Mouse (Mus musculus): Measurements from ENCODE around the gene Usp30. TPM values are rescaled to one million over a fixed set of nuclear protein-coding genes. Genes with fewer than 3 reads are reported as not detected.

The Usp30 gene
- total and polyA plus RNA-seq, 2 experiments from 2014 or later, result 6.3 to 16.0 TPM

- DNase-seq (ENCODE audit: low spot score) (no peak), ATAC-seq (ENCODE audit: insufficient read depth, low read depth) (peak; percentile 51)
- Histone ChIP-seq H3K9ac (replicated peaks; ENCODE audit: low read depth, low read length) (no peak overlapping the region), H3K9me3 (replicated peaks; ENCODE audit: control insufficient read depth, low read length) (no peaks in the 10 kb centered on the region), H3K4me1 (ENCODE audit: control insufficient read depth, insufficient read depth) (peaks cover 4% of the 10 kb centered on the region; the same call in 1 of the 2 replicates), H3K4me3 (ENCODE audit: low read depth, low read length) (no peak overlapping the region), H3K27me3 (ENCODE audit: control insufficient read depth, insufficient read depth, low read length) (no peaks in the 10 kb centered on the region), H3K27ac (ENCODE audit: low read depth) (no peak overlapping the region), H3K4me2 (ENCODE audit: low read depth, low read length) (no peak overlapping the region), H3K36me3 (replicated peaks; ENCODE audit: control insufficient read depth, insufficient read depth, low read length) (no peaks in the 10 kb centered on the region)
- TF ChIP-seq CTCF (IDR thresholded peaks at IDR 0.05; ENCODE audit: low read depth) (no peak), EP300 (IDR thresholded peaks at IDR 0.05; ENCODE audit: low read depth) (no peak)
- 19% methylated on average over 15 of the region's 15 CpGs for WGBS
These were observed 23.8 kb upstream of the Usp30 start for GRCm38 (mm10) chr5:114041327-114041930.

DNA sequence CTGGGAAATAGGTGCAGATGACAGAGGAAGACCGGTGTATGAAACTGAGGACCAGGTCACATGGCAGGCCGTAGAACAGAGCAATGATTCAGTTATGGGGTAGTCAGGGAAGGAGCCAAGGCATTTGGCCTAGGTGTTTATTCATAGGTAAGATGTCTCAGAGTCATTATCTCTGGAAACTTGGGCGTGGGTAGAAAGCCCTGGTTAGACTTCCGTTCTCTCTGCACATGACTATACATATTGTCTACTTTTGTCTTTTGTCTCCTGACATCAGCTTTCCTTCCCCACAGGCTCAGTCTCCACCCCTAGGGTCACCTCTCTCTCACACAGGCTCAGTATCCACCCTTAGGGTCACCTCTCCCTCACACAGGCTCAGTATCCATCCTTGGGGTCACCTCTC lies 21.5 kb upstream of the Usp30 start:
- WGBS, result 71% methylated on average over 4 of the region's 4 CpGs
- Histone ChIP-seq H3K4me3 (ENCODE audit: low read depth, low read length) (no peak overlapping the region), H3K27me3 (ENCODE audit: control insufficient read depth, insufficient read depth, low read length) (no peaks in the 10 kb centered on the region), H3K4me1 (ENCODE audit: control insufficient read depth, insufficient read depth) (0 out of 2 replicates have a peak, but pooled peaks cover 4% of the 10 kb centered on the region), H3K9me3 (replicated peaks; ENCODE audit: control insufficient read depth, low read length) (no peaks in the 10 kb centered on the region), H3K9ac (replicated peaks; ENCODE audit: low read depth, low read length) (no peak overlapping the region), H3K36me3 (replicated peaks; ENCODE audit: control insufficient read depth, insufficient read depth, low read length) (no peaks in the 10 kb centered on the region), H3K4me2 (ENCODE audit: low read depth, low read length) (no peak overlapping the region), H3K27ac (ENCODE audit: low read depth) (no peak overlapping the region)
- TF ChIP-seq EP300 (IDR thresholded peaks at IDR 0.05; ENCODE audit: low read depth) (no peak), CTCF (IDR thresholded peaks at IDR 0.05; ENCODE audit: low read depth) (no peak)
- no peak for DNase-seq (ENCODE audit: low spot score)
- no peak for ATAC-seq (ENCODE audit: insufficient read depth, low read depth)

DNA sequence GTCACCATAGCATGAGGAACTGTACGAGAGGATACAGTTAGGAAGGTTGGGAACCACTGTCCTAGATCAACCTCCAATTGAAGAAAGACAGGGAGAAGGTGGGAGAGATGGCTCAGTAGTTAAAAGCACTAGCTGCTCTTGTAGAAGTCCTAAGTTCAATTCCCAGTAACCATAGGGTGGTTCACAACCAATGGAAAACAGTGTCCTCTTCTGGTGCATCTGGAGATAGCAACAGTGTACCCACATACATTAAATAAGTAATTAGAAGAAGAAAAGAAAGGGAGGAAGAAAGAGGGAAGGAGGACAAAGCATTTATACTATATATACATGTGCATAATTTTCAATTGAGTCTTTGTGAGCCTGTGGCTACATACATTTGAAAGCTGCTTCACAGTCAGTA lies 20.1 kb upstream of the Usp30 start:
- TF ChIP-seq CTCF (IDR thresholded peaks at IDR 0.05; ENCODE audit: low read depth), result peak; percentile 64
- no peak for TF ChIP-seq EP300 (IDR thresholded peaks at IDR 0.05; ENCODE audit: low read depth)
- no peak for DNase-seq (ENCODE audit: low spot score)
- Histone ChIP-seq H3K27ac (ENCODE audit: low read depth) (no peak overlapping the region), H3K36me3 (replicated peaks; ENCODE audit: control insufficient read depth, insufficient read depth, low read length) (no peaks in the 10 kb centered on the region), H3K4me2 (ENCODE audit: low read depth, low read length) (no peak overlapping the region), H3K9me3 (replicated peaks; ENCODE audit: control insufficient read depth, low read length) (no peaks in the 10 kb centered on the region), H3K9ac (replicated peaks; ENCODE audit: low read depth, low read length) (no peak overlapping the region), H3K27me3 (ENCODE audit: control insufficient read depth, insufficient read depth, low read length) (no peaks in the 10 kb centered on the region), H3K4me1 (ENCODE audit: control insufficient read depth, insufficient read depth) (0 out of 2 replicates have a peak, but pooled peaks cover 4% of the 10 kb centered on the region), H3K4me3 (ENCODE audit: low read depth, low read length) (no peak overlapping the region)
- WGBS, result 82% methylated on average over 1 of the region's 1 CpGs
- no peak for ATAC-seq (ENCODE audit: insufficient read depth, low read depth)

DNA sequence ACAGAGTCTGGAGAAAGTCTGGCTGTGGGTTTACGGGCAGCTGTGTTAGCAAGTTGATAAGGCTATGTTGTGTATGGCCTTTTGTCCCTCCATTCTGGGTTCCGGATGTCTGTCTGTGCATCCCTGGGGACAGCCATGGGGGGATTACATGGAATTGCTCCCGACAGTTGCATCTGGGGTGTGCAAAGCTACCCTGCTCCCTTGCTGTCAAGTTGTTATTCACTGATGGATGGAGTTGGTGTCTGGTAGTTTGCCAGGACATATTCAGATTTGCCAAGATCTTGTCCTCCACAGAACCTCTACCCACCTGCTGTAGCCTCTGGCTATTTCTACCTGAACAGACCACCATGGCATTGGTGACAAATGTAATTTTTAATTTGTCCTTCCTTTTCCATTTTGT lies 19.1 kb upstream of the Usp30 start:
- no peaks in the 10 kb centered on the region for H3K4me1 ChIP-seq (ENCODE audit: control insufficient read depth, insufficient read depth)
- H3K36me3 ChIP-seq (replicated peaks; ENCODE audit: control insufficient read depth, insufficient read depth, low read length), result no peaks in the 10 kb centered on the region
- no peak overlapping the region for H3K27ac ChIP-seq (ENCODE audit: low read depth)
- no peaks in the 10 kb centered on the region for H3K27me3 ChIP-seq (ENCODE audit: control insufficient read depth, insufficient read depth, low read length)
- no peak overlapping the region for H3K4me3 ChIP-seq (ENCODE audit: low read depth, low read length)
- 52% methylated on average over 3 of the region's 3 CpGs for whole genome bisulfite sequencing
- H3K4me2 ChIP-seq (ENCODE audit: low read depth, low read length), result no peak overlapping the region
- no peak overlapping the region for H3K9ac ChIP-seq (replicated peaks; ENCODE audit: low read depth, low read length)
- TF ChIP-seq EP300 (IDR thresholded peaks at IDR 0.05; ENCODE audit: low read depth), result no peak
- no peak for TF ChIP-seq CTCF (IDR thresholded peaks at IDR 0.05; ENCODE audit: low read depth)
- DNase-seq (ENCODE audit: low spot score) (no peak), ATAC-seq (ENCODE audit: insufficient read depth, low read depth) (no peak)
- no peaks in the 10 kb centered on the region for H3K9me3 ChIP-seq (replicated peaks; ENCODE audit: control insufficient read depth, low read length)

DNA sequence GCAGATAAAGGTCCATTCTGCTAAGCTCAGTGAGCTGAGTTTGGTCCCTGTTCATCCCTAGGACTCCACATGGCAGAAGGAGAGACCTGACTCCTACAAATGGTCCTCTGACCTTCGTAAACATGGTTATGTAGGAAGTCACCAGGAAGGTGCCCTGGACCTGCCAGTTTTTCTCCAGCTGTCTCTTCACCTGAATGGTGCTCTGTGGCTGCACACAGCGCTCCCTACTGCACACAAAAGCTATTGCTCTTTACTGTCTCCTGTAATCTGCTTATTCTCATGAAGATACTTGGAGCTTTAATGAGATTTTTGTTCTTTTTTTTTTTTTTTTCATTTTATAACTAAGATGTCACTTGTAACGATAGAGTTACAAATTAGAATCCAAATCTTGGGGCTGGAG lies 18.7 kb upstream of the Usp30 start:
- H3K27ac ChIP-seq (ENCODE audit: low read depth), result no peak overlapping the region

DNA sequence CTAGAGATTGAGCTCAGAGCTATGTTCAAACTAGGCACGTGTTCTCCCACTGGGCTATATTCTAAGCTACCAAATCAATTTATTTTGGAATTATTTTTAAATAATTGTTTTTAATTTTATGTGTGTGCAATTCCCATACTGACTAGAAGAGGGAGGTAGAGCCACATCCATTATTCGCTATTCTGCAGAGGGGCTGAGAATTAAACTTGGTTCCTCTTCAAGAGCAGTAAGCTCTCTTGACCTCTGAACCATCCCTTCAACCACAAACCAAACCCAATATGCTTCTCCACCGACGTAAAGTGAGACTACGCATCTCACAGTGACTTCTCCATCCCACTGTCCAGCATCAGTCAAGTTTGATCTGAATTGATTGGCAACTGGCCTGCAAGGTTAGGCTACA lies 18.1 kb upstream of the Usp30 start:
- Histone ChIP-seq H3K4me1 (ENCODE audit: control insufficient read depth, insufficient read depth) (no peaks in the 10 kb centered on the region), H3K4me3 (ENCODE audit: low read depth, low read length) (no peak overlapping the region), H3K27ac (ENCODE audit: low read depth) (no peak overlapping the region), H3K9ac (replicated peaks; ENCODE audit: low read depth, low read length) (no peak overlapping the region), H3K9me3 (replicated peaks; ENCODE audit: control insufficient read depth, low read length) (no peaks in the 10 kb centered on the region), H3K27me3 (ENCODE audit: control insufficient read depth, insufficient read depth, low read length) (no peaks in the 10 kb centered on the region), H3K36me3 (replicated peaks; ENCODE audit: control insufficient read depth, insufficient read depth, low read length) (no peaks in the 10 kb centered on the region), H3K4me2 (ENCODE audit: low read depth, low read length) (no peak overlapping the region)
- DNase-seq (ENCODE audit: low spot score) (no peak), ATAC-seq (ENCODE audit: insufficient read depth, low read depth) (no peak)
- no peak for TF ChIP-seq CTCF (IDR thresholded peaks at IDR 0.05; ENCODE audit: low read depth)
- 79% methylated on average over 5 of the region's 5 CpGs for WGBS

More for the DNA sequence above, 18.7 kb upstream of the Usp30 start:
- WGBS, result 51% methylated on average over 3 of the region's 3 CpGs
- Histone ChIP-seq H3K4me2 (ENCODE audit: low read depth, low read length) (no peak overlapping the region), H3K4me1 (ENCODE audit: control insufficient read depth, insufficient read depth) (no peaks in the 10 kb centered on the region), H3K27me3 (ENCODE audit: control insufficient read depth, insufficient read depth, low read length) (no peaks in the 10 kb centered on the region), H3K36me3 (replicated peaks; ENCODE audit: control insufficient read depth, insufficient read depth, low read length) (no peaks in the 10 kb centered on the region), H3K4me3 (ENCODE audit: low read depth, low read length) (no peak overlapping the region), H3K9me3 (replicated peaks; ENCODE audit: control insufficient read depth, low read length) (no peaks in the 10 kb centered on the region), H3K9ac (replicated peaks; ENCODE audit: low read depth, low read length) (no peak overlapping the region)
- peak; percentile 34 for TF ChIP-seq CTCF (IDR thresholded peaks at IDR 0.05; ENCODE audit: low read depth)
- TF ChIP-seq EP300 (IDR thresholded peaks at IDR 0.05; ENCODE audit: low read depth), result no peak
- ATAC-seq (ENCODE audit: insufficient read depth, low read depth), result no peak
- no peak for DNase-seq (ENCODE audit: low spot score)

Measured in heart, postnatal 0 days (tissue).